Mouse (Mus musculus) E14TG2a.4 (cell line): ENCODE results near the gene Syne1.
"Not testable (repeated sequence)": the region's sequence is repeated elsewhere in the genome, so short reads cannot be mapped to it uniquely, and the experiment has no call there.

Experiments used
- H3K27me3 ChIP-seq: 2 replicates; pipeline ENCODE4 v1.6.1; 2014; ENCODE audit warnings: low read length, control low read depth; ENCODE audit not compliant: insufficient read depth
- H3K36me3 ChIP-seq: 2 replicates; pipeline ENCODE4 v1.6.1; 2014; ENCODE audit warnings: low read length, control low read depth; ENCODE audit not compliant: insufficient read depth
- H3K4me1 ChIP-seq: replicated peaks from 2 replicates; pipeline ENCODE4 v1.6.1; 2014; ENCODE audit warnings: low read depth, low read length, control low read depth
- H3K4me3 ChIP-seq: replicated peaks from 2 replicates; pipeline ENCODE4 v1.5.1; 2014; ENCODE audit warnings: mild to moderate bottlenecking, low read length
- H3K9me3 ChIP-seq: 2 replicates; pipeline ENCODE4 v1.6.1; 2014; ENCODE audit warnings: low read length, control low read depth
- CTCF ChIP-seq: conservative IDR thresholded peaks from 2 replicates; pipeline ENCODE4 v1.5.1; 2014; ENCODE audit warnings: low read length
- NANOG ChIP-seq: IDR thresholded peaks from 2 replicates; pipeline ENCODE4 v1.6.1; 2014; ENCODE audit warnings: borderline replicate concordance, low read length, mixed read lengths
- POU5F1 ChIP-seq: IDR thresholded peaks from 2 replicates; pipeline ENCODE4 v1.6.1; 2014; ENCODE audit warnings: low read length, borderline replicate concordance

The Syne1 gene

DNA sequence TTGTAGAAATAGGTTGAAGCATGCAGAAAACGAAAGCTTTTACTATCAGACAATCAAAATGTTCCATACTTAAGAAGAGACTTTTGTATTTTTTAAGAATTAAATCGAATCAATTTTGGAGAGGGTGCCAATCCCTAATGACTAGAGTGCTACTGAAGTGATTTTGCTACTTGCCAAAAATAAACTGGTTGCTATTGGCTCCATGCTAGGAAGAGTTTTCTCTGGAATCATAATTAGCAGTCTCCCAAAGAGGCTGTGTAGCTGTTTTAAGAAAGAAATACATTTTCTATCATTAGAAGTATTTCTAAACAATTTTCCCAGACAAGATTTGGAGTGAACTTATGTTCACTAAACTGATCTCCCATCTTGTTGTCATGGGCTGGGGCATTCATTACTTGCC is 43.8 kb downstream of the Syne1 start:
- H3K9me3 ChIP-seq = no peaks in the 10 kb centered on the region
- H3K27me3 ChIP-seq = no peaks in the 10 kb centered on the region
- no peaks in the 10 kb centered on the region for H3K36me3 ChIP-seq
- no peaks in the 10 kb centered on the region for H3K4me1 ChIP-seq
- H3K4me3 ChIP-seq = no peak overlapping the region
- TF ChIP-seq POU5F1 (no peak), CTCF (no peak), NANOG (no peak)

DNA sequence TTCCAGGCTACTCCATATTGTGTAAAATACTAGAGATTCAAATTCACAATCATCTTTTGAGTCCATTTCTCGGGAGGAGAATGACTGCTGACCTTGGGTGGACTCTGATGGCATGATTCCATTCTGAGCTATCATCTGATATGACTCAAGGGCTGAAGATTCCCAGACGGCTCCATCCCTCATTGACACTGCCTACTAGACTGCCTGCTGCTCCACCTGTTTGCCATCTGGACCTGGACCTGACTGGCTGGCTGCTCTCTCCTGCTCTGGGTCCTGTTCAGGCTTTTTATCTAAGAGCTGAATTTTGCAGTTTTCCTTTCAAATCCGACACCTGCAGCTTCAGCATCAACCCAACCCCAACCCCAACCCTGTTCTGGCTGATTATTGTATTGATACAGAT is 46.5 kb downstream of the Syne1 start:
- no peaks in the 10 kb centered on the region for H3K4me1 ChIP-seq
- no peaks in the 10 kb centered on the region for H3K36me3 ChIP-seq
- H3K27me3 ChIP-seq = no peaks in the 10 kb centered on the region
- H3K4me3 ChIP-seq = no peak overlapping the region
- TF ChIP-seq POU5F1 (no peak), NANOG (no peak), CTCF (no peak)
- H3K9me3 ChIP-seq = no peaks in the 10 kb centered on the region

DNA sequence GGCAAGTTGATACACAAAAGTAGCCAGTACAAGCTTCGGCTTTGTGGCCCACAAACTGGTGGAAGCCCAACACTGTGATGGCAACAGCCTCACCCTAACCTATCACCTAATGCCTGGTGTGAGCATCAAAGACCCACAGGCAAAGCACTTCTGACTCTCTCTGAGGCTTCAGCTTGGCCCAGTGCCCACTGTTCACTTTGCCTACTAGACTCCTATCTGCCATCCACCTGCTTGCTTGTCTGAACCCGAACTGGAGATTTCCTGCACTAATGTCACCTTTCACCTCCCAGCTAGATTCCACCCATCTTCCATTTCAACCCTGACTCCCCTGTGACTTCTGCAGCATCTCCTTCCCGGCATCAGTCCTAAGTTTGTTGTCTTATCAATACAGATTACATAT is 47.4 kb downstream of the Syne1 start:
- TF ChIP-seq NANOG (no peak), CTCF (no peak), POU5F1 (no peak)
- Histone ChIP-seq H3K27me3 (no peaks in the 10 kb centered on the region), H3K36me3 (no peaks in the 10 kb centered on the region), H3K9me3 (no peaks in the 10 kb centered on the region), H3K4me1 (no peaks in the 10 kb centered on the region), H3K4me3 (no peak overlapping the region)

DNA sequence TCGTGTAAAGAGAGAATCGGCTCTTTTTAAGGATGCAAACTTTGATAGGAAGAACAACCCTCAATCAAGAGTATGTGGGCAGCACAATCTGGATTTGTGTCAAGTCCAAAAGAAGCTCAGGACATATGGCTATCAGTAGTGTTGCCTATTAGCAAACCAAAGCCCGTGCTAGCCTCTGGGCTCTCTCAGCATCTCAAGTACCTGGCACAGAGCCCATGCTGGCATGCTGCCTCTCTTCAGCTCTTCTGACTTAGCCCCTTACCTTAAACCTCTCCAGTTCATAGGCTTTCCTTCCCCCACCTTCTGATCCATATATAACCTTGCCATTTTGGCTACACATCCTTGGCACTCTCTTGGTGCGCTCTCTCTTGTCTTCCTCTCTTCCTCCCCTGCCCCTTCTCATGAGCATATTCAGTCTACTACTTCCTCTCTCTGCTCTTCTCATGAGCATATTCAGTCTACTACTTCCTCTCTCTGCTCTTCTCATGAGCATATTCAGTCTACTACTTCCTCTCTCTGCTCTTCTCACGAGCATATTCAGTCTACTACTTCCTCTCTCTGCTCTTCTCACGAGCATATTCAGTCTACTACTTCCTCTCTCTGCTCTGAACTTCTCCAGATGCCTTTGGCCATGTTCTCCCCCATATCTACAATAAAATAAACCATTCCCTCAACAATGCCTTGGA is 51.5 kb downstream of the Syne1 start:
- H3K4me1 ChIP-seq, H3K4me3 ChIP-seq, H3K27me3 ChIP-seq, H3K9me3 ChIP-seq, H3K36me3 ChIP-seq: not testable (repeated sequence)

DNA sequence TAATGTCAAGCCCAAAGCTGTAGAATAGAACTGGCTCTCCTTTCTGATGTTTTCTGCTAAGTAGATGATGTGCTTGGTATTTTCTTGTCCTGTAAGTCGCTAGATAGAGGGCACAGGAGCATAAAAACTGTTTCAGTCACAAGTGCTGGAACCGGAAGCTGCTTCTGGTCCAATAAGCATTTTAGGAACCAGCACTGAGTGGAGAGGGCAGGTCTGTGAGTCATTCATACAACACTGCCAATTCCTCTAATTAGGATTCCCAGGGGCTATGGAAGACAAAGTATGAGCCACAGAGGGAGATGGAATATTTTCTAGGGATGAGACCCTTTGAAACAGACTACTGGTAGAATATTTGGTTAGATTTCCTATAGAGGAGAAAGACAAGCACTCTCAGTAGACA is 53.4 kb downstream of the Syne1 start:
- no peaks in the 10 kb centered on the region for H3K36me3 ChIP-seq
- no peaks in the 10 kb centered on the region for H3K27me3 ChIP-seq
- no peak for TF ChIP-seq NANOG
- no peak for TF ChIP-seq CTCF
- TF ChIP-seq POU5F1 = no peak
- H3K4me3 ChIP-seq = no peak overlapping the region
- H3K9me3 ChIP-seq = no peaks in the 10 kb centered on the region
- H3K4me1 ChIP-seq = no peaks in the 10 kb centered on the region

DNA sequence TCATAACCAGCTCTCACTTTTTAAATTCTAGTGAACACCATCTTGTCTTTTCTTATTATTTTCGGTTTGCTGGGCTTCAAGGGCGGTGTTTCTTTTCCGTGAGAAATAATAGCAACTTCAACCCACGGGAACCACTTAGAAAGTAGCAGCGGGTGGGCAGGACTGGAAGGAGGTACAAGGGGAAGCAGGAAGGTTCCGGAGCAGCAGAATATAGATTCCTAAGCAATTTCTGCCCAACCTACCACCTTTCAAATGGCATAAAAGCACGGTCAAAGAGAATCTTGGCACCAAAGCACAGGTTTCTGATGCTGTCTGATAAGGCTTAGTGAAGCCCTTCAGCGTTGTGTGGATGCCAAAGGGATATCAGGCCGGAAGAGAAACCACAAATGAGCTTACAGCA is 60.2 kb downstream of the Syne1 start:
- Histone ChIP-seq H3K9me3 (no peaks in the 10 kb centered on the region), H3K36me3 (no peaks in the 10 kb centered on the region), H3K4me1 (no peaks in the 10 kb centered on the region), H3K4me3 (no peak overlapping the region), H3K27me3 (no peaks in the 10 kb centered on the region)
- TF ChIP-seq POU5F1 (no peak), CTCF (no peak), NANOG (no peak)

DNA sequence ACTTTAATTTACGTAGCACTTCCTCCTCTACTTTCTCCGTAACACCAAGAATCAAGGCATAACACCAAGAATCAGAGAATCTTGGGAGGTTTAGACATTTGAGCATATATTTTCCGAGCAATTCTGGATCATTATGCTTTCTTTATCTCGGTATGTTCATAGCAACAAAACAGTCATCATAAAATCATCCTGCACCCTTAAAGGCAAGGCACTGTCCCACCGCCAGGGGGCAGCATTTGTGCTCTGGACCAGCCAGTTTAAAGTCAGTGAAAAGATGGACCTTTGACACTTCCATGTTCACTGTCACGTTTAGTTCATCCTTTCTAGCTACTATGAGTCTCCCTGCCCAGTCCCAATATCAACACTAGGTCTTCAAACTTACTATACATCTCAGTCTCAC is 61.3 kb downstream of the Syne1 start:
- H3K36me3 ChIP-seq = no peaks in the 10 kb centered on the region
- no peaks in the 10 kb centered on the region for H3K9me3 ChIP-seq
- no peak overlapping the region for H3K4me3 ChIP-seq
- no peaks in the 10 kb centered on the region for H3K27me3 ChIP-seq
- TF ChIP-seq CTCF = peak; percentile 94
- no peak for TF ChIP-seq NANOG
- TF ChIP-seq POU5F1 = no peak
- no peaks in the 10 kb centered on the region for H3K4me1 ChIP-seq

DNA sequence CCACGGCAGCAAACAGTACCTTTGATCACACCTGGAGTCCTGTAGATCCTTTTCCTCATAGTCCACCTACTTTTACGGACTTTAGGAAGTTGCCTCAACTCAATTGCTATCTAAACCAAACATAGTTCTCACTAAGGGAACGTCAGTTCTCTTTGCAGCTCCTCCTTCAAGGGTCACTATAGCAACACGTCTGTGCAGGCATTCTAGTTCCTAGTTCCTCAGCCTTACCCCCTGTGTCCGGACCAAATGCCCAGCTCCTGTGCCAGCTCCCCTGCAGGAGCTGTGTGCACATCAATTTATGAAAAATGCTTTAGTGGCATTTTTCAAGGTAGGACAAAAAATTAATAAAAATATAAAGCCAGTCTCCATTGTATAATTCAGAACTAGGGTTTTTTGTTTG is 63.2 kb downstream of the Syne1 start:
- no peaks in the 10 kb centered on the region for H3K36me3 ChIP-seq
- no peaks in the 10 kb centered on the region for H3K4me1 ChIP-seq
- TF ChIP-seq POU5F1 = no peak
- TF ChIP-seq CTCF = no peak
- TF ChIP-seq NANOG = no peak
- H3K27me3 ChIP-seq = no peaks in the 10 kb centered on the region
- no peaks in the 10 kb centered on the region for H3K9me3 ChIP-seq
- H3K4me3 ChIP-seq = no peak overlapping the region

DNA sequence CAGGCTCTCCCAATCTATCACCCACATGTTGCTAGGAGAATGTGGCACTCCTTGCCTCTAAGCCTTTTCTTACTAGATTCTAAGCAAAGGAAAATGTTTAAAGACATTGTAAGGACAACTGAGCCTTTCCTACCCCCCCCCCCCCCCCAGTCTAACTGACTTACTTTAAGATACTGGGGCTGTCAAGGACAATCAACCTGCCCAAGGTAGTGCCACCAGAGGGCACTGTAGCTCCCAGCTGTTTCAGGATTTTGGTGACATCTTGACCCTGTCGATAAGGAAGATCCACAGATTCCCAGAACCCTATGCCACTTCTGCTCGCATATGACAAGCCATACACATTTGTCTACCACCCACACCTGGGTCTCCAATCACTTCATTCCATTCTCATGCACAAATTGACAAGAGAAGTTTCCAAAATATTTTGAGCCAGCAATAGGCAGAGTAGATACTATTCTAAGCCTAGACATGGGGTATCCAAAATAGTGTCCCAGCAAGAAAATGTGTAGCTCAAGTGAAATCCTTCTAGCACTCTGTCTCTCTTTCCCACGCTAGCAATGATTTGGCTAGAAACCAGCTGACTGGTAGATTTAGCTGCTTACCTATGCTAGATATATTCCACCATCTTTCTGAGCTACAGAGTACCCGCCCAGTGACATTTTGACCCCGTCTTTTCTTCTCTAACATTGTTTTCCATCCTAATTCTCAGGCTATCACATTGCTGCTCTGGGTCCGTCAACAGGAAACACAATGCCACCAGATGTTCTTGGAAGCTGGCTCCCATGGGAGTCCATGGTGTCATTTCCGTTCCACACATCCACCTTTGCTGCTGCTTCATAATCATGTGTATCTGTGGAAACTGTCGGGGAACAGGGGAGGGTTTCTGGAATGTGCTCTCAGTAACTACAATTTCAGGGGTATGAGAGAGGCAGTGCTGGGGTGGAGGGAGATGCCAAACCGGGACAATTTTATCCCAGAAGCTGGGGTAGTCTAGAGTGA is 70.4 kb downstream of the Syne1 start:
- TF ChIP-seq NANOG (no peak), CTCF (no peak), POU5F1 (no peak)
- H3K27me3 ChIP-seq = no peaks in the 10 kb centered on the region
- no peaks in the 10 kb centered on the region for H3K36me3 ChIP-seq
- H3K9me3 ChIP-seq = no peaks in the 10 kb centered on the region
- no peak overlapping the region for H3K4me3 ChIP-seq
- no peaks in the 10 kb centered on the region for H3K4me1 ChIP-seq
